Mouse (Mus musculus): ENCODE data around the gene Spats1.

GRCm38 (mm10) chr17:45503301-45503973, 28.2 kb upstream of the Spats1 start:
- no peak for TF ChIP-seq CTCF (IDR thresholded peaks at IDR 0.05; ENCODE audit: low read depth, low read length)
- TF ChIP-seq POLR2A (IDR thresholded peaks at IDR 0.05; ENCODE audit: insufficient read depth, low read length) = no peak
- TF ChIP-seq EP300 (IDR thresholded peaks at IDR 0.05; ENCODE audit: insufficient read depth, low read depth, low read length) = no peak

All from ES-Bruce4 (cell line).